Mouse (Mus musculus): ENCODE measurements around the gene Alkbh2. TPM values are rescaled to one million over a fixed set of nuclear protein-coding genes. Genes with fewer than 3 reads are reported as not detected.

Alkbh2 gene
- total and polyA plus RNA-seq, 2 experiments from 2014 or later = 8.0 to 9.5 TPM

DNA sequence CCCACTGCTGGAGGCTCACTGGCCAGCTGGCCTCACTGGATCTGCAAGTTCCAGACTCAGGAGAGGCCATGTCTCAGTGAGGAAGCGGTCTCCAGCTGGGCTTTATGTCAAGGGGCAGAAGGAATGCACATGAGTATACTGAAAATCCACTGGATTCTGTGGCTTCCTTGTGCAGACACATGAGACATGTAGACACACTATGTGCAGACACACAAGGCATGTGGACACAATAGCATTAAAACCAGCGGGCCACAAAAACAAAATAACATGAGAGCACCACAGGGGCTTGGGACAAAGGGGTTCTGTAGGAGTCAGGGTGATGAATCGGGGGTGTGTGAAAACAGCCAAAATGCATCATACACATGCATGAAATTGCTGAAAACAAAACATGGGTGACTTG is 2.0 kb downstream of the Alkbh2 start:
- Histone ChIP-seq H3K9ac (replicated peaks; ENCODE audit: low read length) (no peak overlapping the region), H3K4me2 (ENCODE audit: low read depth, low read length) (no peak overlapping the region), H3K9me3 (ENCODE audit: low read length) (no peaks in the 10 kb centered on the region), H3K36me3 (ENCODE audit: insufficient read depth, low read length) (peaks cover 26% of the 10 kb centered on the region), H3K27me3 (ENCODE audit: insufficient read depth, low read length) (no peaks in the 10 kb centered on the region), H3K4me3 (ENCODE audit: low read length) (no peak overlapping the region), H3K27ac (no peak overlapping the region), H3K4me1 (ENCODE audit: insufficient read depth, low read length) (no peaks in the 10 kb centered on the region)
- 88% methylated on average over 3 of the region's 3 CpGs for WGBS
- no peak for ATAC-seq
- no peak for TF ChIP-seq CTCF (IDR thresholded peaks at IDR 0.05; ENCODE audit: low read depth)
- DNase-seq (ENCODE audit: low spot score) = no peak

DNA sequence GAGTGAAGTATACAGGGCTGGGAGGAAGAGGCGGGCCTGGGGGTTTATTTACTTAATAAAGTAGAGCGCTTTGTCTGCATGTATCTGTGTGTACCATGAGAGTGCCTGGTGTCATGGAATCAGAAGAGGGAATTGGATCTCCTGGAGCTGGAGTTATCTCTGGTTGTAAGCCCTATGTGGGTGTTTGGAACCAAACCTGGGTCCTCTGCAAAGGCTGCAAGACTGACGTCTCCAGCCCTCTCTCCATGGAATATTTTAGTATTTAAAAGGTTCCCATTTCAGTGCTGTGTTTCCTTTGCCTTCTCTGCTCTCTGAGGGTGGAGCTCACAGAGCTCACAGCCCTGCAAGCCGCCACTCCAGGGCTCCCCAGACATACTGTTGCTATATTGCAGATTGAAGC is 8.2 kb downstream of the Alkbh2 start:
- 85% methylated on average over 4 of the region's 4 CpGs for WGBS
- no peak for TF ChIP-seq CTCF (IDR thresholded peaks at IDR 0.05; ENCODE audit: low read depth)
- H3K27me3 ChIP-seq (ENCODE audit: insufficient read depth, low read length) = no peaks in the 10 kb centered on the region
- no peak overlapping the region for H3K9ac ChIP-seq (replicated peaks; ENCODE audit: low read length)
- H3K4me2 ChIP-seq (ENCODE audit: low read depth, low read length) = no peak overlapping the region
- H3K27ac ChIP-seq = no peak overlapping the region
- no peaks in the 10 kb centered on the region for H3K4me1 ChIP-seq (ENCODE audit: insufficient read depth, low read length)
- ATAC-seq = no peak
- peaks cover 47% of the 10 kb centered on the region for H3K36me3 ChIP-seq (ENCODE audit: insufficient read depth, low read length)
- no peak overlapping the region for H3K4me3 ChIP-seq (ENCODE audit: low read length)
- DNase-seq (ENCODE audit: low spot score) = no peak
- no peaks in the 10 kb centered on the region for H3K9me3 ChIP-seq (ENCODE audit: low read length)

DNA sequence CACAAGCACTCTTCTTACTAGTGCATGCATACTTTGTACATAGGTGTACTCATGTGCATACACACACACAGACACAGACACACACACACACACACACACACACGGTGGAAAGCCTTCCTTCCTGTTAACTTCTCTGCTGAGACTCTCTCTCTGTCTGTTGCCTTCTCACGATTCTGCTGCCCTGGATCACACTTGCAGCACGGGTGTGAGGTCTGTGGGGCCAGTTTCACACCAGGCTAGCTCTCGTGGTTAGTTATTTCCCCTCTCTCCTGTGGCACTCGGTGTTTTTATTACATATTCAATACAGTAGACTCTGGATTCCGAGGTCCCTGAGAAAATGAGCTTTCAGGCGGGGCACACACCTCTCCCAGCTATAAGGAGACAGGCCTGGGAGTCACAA is 11.4 kb downstream of the Alkbh2 start:
- DNase-seq (ENCODE audit: low spot score) (no peak), ATAC-seq (no peak)
- no peak overlapping the region for H3K9ac ChIP-seq (replicated peaks; ENCODE audit: low read length)
- no peaks in the 10 kb centered on the region for H3K9me3 ChIP-seq (ENCODE audit: low read length)
- no peak for TF ChIP-seq CTCF (IDR thresholded peaks at IDR 0.05; ENCODE audit: low read depth)
- no peak overlapping the region for H3K4me2 ChIP-seq (ENCODE audit: low read depth, low read length)
- no peaks in the 10 kb centered on the region for H3K4me1 ChIP-seq (ENCODE audit: insufficient read depth, low read length)
- WGBS = 92% methylated on average over 7 of the region's 7 CpGs
- H3K4me3 ChIP-seq (ENCODE audit: low read length) = no peak overlapping the region
- H3K27me3 ChIP-seq (ENCODE audit: insufficient read depth, low read length) = no peaks in the 10 kb centered on the region
- H3K27ac ChIP-seq = no peak overlapping the region
- H3K36me3 ChIP-seq (ENCODE audit: insufficient read depth, low read length) = peaks cover 38% of the 10 kb centered on the region

DNA sequence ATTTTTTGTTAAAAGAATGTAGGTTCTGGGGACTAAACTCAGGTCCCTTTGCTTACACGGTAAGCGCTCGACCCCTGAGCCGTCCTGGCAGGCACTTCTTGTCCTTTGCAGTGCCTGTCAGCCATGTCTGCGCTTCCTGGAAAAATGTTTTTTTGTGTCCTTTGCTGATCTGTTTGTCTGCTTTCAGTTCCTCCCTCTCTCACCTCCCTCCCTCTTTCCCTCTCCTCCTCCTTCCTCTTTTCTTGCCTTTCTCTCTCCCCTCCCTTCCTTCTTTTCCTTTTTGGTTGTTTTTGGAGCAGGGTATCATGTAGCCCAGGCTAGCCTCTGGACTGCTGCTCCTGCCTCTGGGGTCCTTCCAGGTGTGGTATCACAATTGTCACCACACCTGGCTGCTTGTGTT is 13.0 kb downstream of the Alkbh2 start:
- H3K27me3 ChIP-seq (ENCODE audit: insufficient read depth, low read length) = no peaks in the 10 kb centered on the region
- H3K36me3 ChIP-seq (ENCODE audit: insufficient read depth, low read length) = peaks cover 35% of the 10 kb centered on the region
- H3K4me1 ChIP-seq (ENCODE audit: insufficient read depth, low read length) = no peaks in the 10 kb centered on the region
- DNase-seq (ENCODE audit: low spot score) (no peak), ATAC-seq (no peak)
- H3K27ac ChIP-seq = no peak overlapping the region
- WGBS = 83% methylated on average over 5 of the region's 5 CpGs
- H3K4me3 ChIP-seq (ENCODE audit: low read length) = no peak overlapping the region
- H3K9me3 ChIP-seq (ENCODE audit: low read length) = no peaks in the 10 kb centered on the region
- no peak overlapping the region for H3K9ac ChIP-seq (replicated peaks; ENCODE audit: low read length)
- H3K4me2 ChIP-seq (ENCODE audit: low read depth, low read length) = no peak overlapping the region
- no peak for TF ChIP-seq CTCF (IDR thresholded peaks at IDR 0.05; ENCODE audit: low read depth)

DNA sequence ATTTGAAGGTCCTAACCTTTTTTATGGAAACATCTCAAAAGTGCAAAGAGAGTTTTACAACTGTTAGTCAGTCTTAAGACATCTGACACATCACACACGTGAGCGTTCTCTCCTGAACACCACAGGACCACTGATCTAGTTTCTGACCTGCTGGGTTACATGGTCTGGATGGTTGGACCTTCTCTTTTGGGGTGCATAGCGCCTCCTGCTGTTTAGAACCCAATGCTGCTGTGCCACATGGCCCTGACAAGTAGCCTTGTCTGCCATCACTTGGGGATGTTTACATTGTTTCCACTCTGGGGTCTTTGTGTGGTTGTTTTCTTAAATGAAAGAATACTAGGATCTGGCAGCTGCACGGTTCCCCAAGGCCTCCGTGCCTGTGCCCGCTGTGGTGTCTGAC is 14.7 kb downstream of the Alkbh2 start:
- DNase-seq (ENCODE audit: low spot score) = no peak
- H3K9ac ChIP-seq (replicated peaks; ENCODE audit: low read length) = no peak overlapping the region
- H3K4me2 ChIP-seq (ENCODE audit: low read depth, low read length) = no peak overlapping the region
- no peaks in the 10 kb centered on the region for H3K4me1 ChIP-seq (ENCODE audit: insufficient read depth, low read length)
- peaks cover 46% of the 10 kb centered on the region for H3K36me3 ChIP-seq (ENCODE audit: insufficient read depth, low read length)
- H3K27ac ChIP-seq = no peak overlapping the region
- ATAC-seq = no peak
- no peaks in the 10 kb centered on the region for H3K9me3 ChIP-seq (ENCODE audit: low read length)
- no peaks in the 10 kb centered on the region for H3K27me3 ChIP-seq (ENCODE audit: insufficient read depth, low read length)
- TF ChIP-seq CTCF (IDR thresholded peaks at IDR 0.05; ENCODE audit: low read depth) = no peak
- no peak overlapping the region for H3K4me3 ChIP-seq (ENCODE audit: low read length)
- 82% methylated on average over 6 of the region's 6 CpGs for WGBS

DNA sequence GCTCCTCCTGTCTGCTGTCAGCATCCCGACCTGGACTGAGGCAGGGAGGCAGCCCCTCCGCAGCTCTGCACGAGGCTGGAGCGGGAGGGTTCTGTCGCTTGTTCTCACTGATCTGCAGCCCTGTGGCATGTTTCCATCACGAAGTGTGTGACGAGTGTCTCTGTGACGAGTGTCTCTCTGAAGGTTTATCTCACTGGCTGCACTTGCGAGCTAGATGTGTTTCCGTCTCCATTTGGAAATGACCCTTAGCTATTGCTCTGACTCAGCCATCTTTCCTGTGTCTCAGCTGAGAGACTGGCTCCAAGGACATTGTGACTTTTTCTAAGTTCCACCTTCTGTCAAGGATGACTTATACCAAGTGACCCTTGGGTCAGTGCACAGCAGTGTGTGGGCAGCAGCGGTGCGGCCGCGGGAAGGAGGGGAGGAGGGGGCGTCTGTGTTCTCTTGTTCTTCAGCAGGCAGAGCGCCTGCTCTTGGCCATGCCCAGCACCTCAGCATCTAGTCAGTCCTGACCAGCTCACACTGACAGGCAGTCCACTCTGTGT is 21.6 kb downstream of the Alkbh2 start:
- Histone ChIP-seq H3K27ac (no peak overlapping the region), H3K27me3 (ENCODE audit: insufficient read depth, low read length) (no peaks in the 10 kb centered on the region), H3K36me3 (ENCODE audit: insufficient read depth, low read length) (peaks cover 51% of the 10 kb centered on the region), H3K4me2 (ENCODE audit: low read depth, low read length) (no peak overlapping the region), H3K9me3 (ENCODE audit: low read length) (no peaks in the 10 kb centered on the region), H3K9ac (replicated peaks; ENCODE audit: low read length) (no peak overlapping the region), H3K4me3 (ENCODE audit: low read length) (no peak overlapping the region), H3K4me1 (ENCODE audit: insufficient read depth, low read length) (no peaks in the 10 kb centered on the region; the same call in 1 of the 2 replicates)
- ATAC-seq (no peak), DNase-seq (ENCODE audit: low spot score) (no peak)
- no peak for TF ChIP-seq CTCF (IDR thresholded peaks at IDR 0.05; ENCODE audit: low read depth)
- WGBS = 87% methylated on average over 16 of the region's 16 CpGs

DNA sequence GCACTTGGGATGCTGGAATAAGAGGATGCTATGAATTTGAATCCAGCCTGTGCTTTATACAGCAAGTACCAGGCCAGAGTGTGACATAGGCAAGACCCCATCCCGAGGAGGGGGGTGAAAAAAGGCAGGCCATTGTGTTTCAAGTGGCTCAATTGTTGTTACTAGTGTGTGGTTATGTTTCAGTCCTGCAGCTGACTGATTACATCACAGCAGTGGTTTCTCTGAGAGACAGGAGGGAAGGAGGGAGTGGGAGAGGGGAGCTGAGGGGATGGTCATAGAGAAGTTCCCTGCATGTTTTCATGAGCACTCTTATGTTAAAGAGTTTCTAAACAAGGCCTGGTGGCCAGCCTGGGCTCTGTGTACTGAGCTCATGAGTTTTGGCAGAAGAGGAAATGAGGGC is 25.2 kb downstream of the Alkbh2 start:
- H3K27me3 ChIP-seq (ENCODE audit: insufficient read depth, low read length) = no peaks in the 10 kb centered on the region
- H3K27ac ChIP-seq = no peak overlapping the region
- no peaks in the 10 kb centered on the region for H3K9me3 ChIP-seq (ENCODE audit: low read length)
- WGBS = 75% methylated on average over 1 of the region's 1 CpGs
- no peak for TF ChIP-seq CTCF (IDR thresholded peaks at IDR 0.05; ENCODE audit: low read depth)
- no peak overlapping the region for H3K9ac ChIP-seq (replicated peaks; ENCODE audit: low read length)
- ATAC-seq (no peak), DNase-seq (ENCODE audit: low spot score) (no peak)
- peaks cover 12% of the 10 kb centered on the region for H3K4me1 ChIP-seq (ENCODE audit: insufficient read depth, low read length)
- peaks cover 18% of the 10 kb centered on the region for H3K36me3 ChIP-seq (ENCODE audit: insufficient read depth, low read length)
- H3K4me3 ChIP-seq (ENCODE audit: low read length) = no peak overlapping the region
- H3K4me2 ChIP-seq (ENCODE audit: low read depth, low read length) = no peak overlapping the region

Measured in hindbrain, postnatal 0 days (tissue).